Mouse (Mus musculus) heart, adult 2 months (tissue): ENCODE results near the gene Tnni1.

Experiments used
- CTCF ChIP-seq: fragments of 200-600 bp; IDR thresholded peaks from 2 replicates; pipeline ENCODE4 v1.8.1; 2022; ENCODE audit warnings: antibody characterized with exemption, mild to moderate bottlenecking, moderate library complexity
- EP300 ChIP-seq: fragments of 200-500 bp; IDR thresholded peaks from 2 replicates; pipeline ENCODE4 v1.6.1; 2011; ENCODE audit warnings: low read depth, low read length, control low read depth; ENCODE audit not compliant: insufficient read depth
- POLR2A ChIP-seq: fragments of 200-500 bp; IDR thresholded peaks from 2 replicates; pipeline ENCODE4 v1.6.1; 2011; ENCODE audit warnings: mild to moderate bottlenecking, low read depth, low read length, control low read depth; ENCODE audit not compliant: insufficient read depth

GRCm38 (mm10) chr1:135817595-135817994, 38.4 kb downstream of the Tnni1 start:
- TF ChIP-seq CTCF (no peak), POLR2A (no peak), EP300 (no peak)
